Mouse (Mus musculus) midbrain, embryonic 15.5 days (tissue): ENCODE results near the gene Gpank1. TPM values are rescaled to one million over a fixed set of nuclear protein-coding genes. Genes with fewer than 3 reads are reported as not detected.

Source experiments
- ATAC-seq: fragments of 200-750 bp; cut with Nextera tagmentation; replicated peaks from 2 replicates; pipeline ENCODE4 v1.8.0; 2017; ENCODE audit warnings: moderate TSS enrichment
- H3K27ac ChIP-seq: fragments of 300-500 bp; sonication (generic); 2 replicates; pipeline ENCODE4 v1.5.1; 2015; ENCODE audit warnings: mild to moderate bottlenecking, inconsistent platforms
- H3K27me3 ChIP-seq: fragments of 300-500 bp; sonication (generic); replicated peaks from 2 replicates; pipeline ENCODE4 v1.6.1; 2015; ENCODE audit warnings: inconsistent platforms
- H3K36me3 ChIP-seq: fragments of 300-500 bp; sonication (generic); replicated peaks from 2 replicates; pipeline ENCODE4 v1.6.1; 2015; ENCODE audit warnings: inconsistent platforms
- H3K4me1 ChIP-seq: fragments of 300-500 bp; sonication (generic); 2 replicates; pipeline ENCODE4 v1.6.1; 2015; ENCODE audit warnings: inconsistent platforms
- H3K4me2 ChIP-seq: fragments of 300-500 bp; sonication (generic); 2 replicates; pipeline ENCODE4 v1.6.1; 2015; ENCODE audit warnings: inconsistent platforms, mild to moderate bottlenecking, moderate library complexity
- H3K4me3 ChIP-seq: fragments of 300-500 bp; sonication (generic); 2 replicates; pipeline ENCODE4 v1.5.1; 2015; ENCODE audit warnings: mild to moderate bottlenecking, inconsistent platforms
- H3K9ac ChIP-seq: fragments of 300-500 bp; sonication (generic); 2 replicates; pipeline ENCODE4 v1.6.1; 2015; ENCODE audit warnings: mild to moderate bottlenecking, inconsistent platforms
- H3K9me3 ChIP-seq: fragments of 300-500 bp; sonication (generic); 2 replicates; pipeline ENCODE4 v1.6.1; 2016; ENCODE audit warnings: inconsistent platforms
- WGBS: fragments of 180-500 bp; shearing (Covaris S2); methylation state at CpG from one replicate; pipeline ENCODE4 v1.1.7; 2015; ENCODE audit warnings: mixed read lengths; 5-methylcytosine and 5-hydroxymethylcytosine counted together
- polyA plus RNA-seq: library from polyadenylated mRNA; unstranded; fragments of >200 nt; fragmentation: Nextera tagmentation; extraction: Ambion mirVana; gene quantifications from 2 replicates; pipeline ENCODE4 v1.2.1, GENCODE M21; 2015

Gpank1 gene
- polyA plus RNA-seq, 1 experiment from 2014 or later, result 25.9 TPM

DNA sequence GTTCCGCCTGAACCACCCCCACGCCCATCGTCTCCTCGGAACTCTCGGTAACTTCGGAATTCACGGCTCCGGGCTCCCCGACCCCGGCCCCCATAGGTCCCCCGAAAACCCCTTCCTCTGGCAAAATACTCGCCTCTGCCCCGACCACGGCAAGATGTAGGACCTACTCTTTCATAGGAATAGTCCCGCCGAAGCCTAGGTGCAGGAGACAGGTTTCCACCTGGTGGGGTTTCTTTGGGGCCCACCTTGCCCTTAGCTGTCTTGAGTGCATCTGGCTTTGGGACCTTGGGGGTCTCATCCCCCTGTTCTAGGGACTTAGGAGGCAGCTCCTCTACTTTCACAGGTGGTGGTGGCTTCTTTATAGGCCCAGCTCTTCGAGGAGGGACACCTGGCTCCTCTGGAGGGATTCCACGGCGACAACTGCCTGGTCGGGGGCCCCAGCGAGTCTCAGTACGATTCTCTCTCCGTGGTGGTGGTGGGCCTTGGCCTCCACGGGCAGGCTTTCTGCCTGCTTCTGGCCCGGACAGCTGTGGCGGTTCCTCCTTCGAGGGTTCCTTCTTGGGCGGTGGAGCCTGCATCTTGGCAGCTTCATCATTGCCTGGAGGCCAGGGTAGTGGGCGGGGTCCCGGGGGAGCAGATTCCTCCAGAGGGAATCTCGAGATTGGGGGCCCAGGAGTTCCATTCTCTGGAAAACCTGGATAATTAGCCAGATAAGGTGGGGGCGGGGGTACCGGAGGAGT lies 35.4 kb downstream of the Gpank1 start:
- H3K27ac ChIP-seq, result no peak overlapping the region
- peaks cover 6% of the 10 kb centered on the region for H3K4me1 ChIP-seq
- H3K4me3 ChIP-seq, result no peak overlapping the region
- no peak for ATAC-seq
- 93% methylated on average over 33 of the region's 33 CpGs for WGBS
- H3K4me2 ChIP-seq, result no peak overlapping the region
- no peaks in the 10 kb centered on the region for H3K9me3 ChIP-seq
- H3K36me3 ChIP-seq, result peaks cover 98% of the 10 kb centered on the region
- no peak overlapping the region for H3K9ac ChIP-seq
- no peaks in the 10 kb centered on the region for H3K27me3 ChIP-seq

GRCm38 (mm10) chr17:35157254-35157653 lies 36.0 kb downstream of the Gpank1 start:
- H3K36me3 ChIP-seq, result peaks cover 95% of the 10 kb centered on the region

DNA sequence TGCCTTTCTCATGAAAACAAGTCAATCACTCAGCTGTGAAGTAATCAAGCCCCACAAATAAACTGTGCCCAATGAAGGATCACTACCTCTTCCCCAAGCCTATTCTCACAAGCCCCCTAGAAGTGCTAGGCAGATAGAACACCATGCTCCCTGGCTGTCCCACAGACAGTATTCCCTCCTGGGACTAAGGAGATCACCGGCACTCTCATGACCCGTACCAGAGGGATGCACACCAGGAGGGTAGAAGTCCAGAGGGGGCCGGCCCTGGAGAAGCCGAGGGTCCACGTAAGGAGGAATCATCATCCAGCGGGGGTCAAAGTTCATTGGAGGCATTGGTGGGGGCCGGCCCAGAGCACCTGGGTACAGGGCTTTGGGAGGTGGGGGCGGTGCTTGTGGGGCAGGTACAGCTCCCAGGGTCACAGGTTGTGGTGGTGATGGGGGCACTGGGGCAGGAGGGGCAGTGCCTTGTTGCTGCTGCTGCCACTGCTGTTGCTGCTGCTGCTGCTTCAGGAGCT lies 36.5 kb downstream of the Gpank1 start:
- Histone ChIP-seq H3K36me3 (peaks cover 91% of the 10 kb centered on the region), H3K9ac (no peak overlapping the region), H3K4me1 (peaks cover 17% of the 10 kb centered on the region), H3K4me2 (no peak overlapping the region), H3K27ac (no peak overlapping the region), H3K4me3 (no peak overlapping the region), H3K27me3 (no peaks in the 10 kb centered on the region), H3K9me3 (no peaks in the 10 kb centered on the region)
- ATAC-seq, result no peak
- 95% methylated on average over 8 of the region's 8 CpGs for WGBS

More at GRCm38 (mm10) chr17:35157254-35157653, 36.0 kb downstream of the Gpank1 start:
- H3K27me3 ChIP-seq, result no peaks in the 10 kb centered on the region
- H3K27ac ChIP-seq, result no peak overlapping the region
- H3K9me3 ChIP-seq, result no peaks in the 10 kb centered on the region
- H3K9ac ChIP-seq, result no peak overlapping the region
- 94% methylated on average over 8 of the region's 8 CpGs for WGBS
- no peak overlapping the region for H3K4me2 ChIP-seq
- H3K4me3 ChIP-seq, result no peak overlapping the region
- no peak for ATAC-seq
- H3K4me1 ChIP-seq, result peaks cover 12% of the 10 kb centered on the region

DNA sequence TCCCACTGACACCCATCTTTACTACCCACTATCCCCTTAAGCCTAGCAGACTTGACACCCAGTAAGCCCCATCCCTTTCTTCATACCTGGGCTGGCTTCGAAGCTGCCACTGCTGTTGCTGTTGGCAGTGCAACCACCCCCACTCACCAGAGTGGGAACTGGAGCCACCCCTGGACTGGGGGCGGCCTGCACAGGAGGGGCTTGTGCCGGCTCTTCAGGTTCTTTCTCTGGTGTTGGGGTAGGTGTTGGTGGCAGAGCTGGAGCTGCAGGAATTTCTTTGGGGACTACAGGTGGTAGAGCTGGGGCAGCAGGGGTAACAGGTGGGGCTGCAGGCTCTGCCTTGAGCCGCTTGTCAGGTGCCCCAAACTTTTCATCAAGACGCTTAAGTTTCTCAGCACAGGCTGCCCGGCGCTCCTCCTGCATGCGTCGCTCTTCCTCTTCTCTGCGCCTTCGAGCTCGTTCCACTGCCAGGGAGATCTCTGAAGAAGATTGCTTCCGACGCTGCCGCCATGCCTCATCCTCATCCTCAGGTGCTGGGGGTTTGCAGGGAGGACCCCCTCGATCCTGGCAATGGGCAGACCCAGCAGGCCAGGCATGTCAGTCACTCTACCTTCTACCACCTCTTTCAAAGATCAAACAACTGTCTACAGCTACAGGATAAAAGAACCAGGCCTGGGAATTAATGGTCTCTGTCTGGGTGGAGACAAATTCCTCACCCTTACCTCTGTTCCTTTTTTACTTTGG lies 37.8 kb downstream of the Gpank1 start:
- no peak overlapping the region for H3K27ac ChIP-seq
- 96% methylated on average over 16 of the region's 16 CpGs for WGBS
- peaks cover 26% of the 10 kb centered on the region for H3K4me1 ChIP-seq
- H3K4me3 ChIP-seq, result no peak overlapping the region
- no peaks in the 10 kb centered on the region for H3K9me3 ChIP-seq
- H3K27me3 ChIP-seq, result no peaks in the 10 kb centered on the region
- H3K36me3 ChIP-seq, result peaks cover 78% of the 10 kb centered on the region
- no peak for ATAC-seq
- H3K4me2 ChIP-seq, result no peak overlapping the region
- H3K9ac ChIP-seq, result no peak overlapping the region

- H3K4me1 ChIP-seq, result peaks cover 26% of the 10 kb centered on the region
- H3K9ac ChIP-seq, result no peak overlapping the region
- 84% methylated on average over 7 of the region's 7 CpGs for WGBS
- peaks cover 72% of the 10 kb centered on the region for H3K36me3 ChIP-seq
- no peak overlapping the region for H3K27ac ChIP-seq
- no peak overlapping the region for H3K4me3 ChIP-seq
- no peak for ATAC-seq
- no peaks in the 10 kb centered on the region for H3K27me3 ChIP-seq
- no peaks in the 10 kb centered on the region for H3K9me3 ChIP-seq
- no peak overlapping the region for H3K4me2 ChIP-seq
Observed at GRCm38 (mm10) chr17:35159638-35160037, 38.4 kb downstream of the Gpank1 start.

- 86% methylated on average over 11 of the region's 11 CpGs for WGBS
- no peak overlapping the region for H3K27ac ChIP-seq
- H3K4me2 ChIP-seq, result 0 out of 2 replicates have a peak overlapping the region, but pooled peaks have one; percentile 89
- H3K9me3 ChIP-seq, result no peaks in the 10 kb centered on the region
- H3K36me3 ChIP-seq, result peaks cover 54% of the 10 kb centered on the region
- H3K9ac ChIP-seq, result no peak overlapping the region
- H3K27me3 ChIP-seq, result no peaks in the 10 kb centered on the region
- peaks cover 34% of the 10 kb centered on the region for H3K4me1 ChIP-seq
- ATAC-seq, result no peak
- no peak overlapping the region for H3K4me3 ChIP-seq
Observed at GRCm38 (mm10) chr17:35161421-35161820, 40.2 kb downstream of the Gpank1 start.

- 64% methylated on average over 14 of the region's 14 CpGs for WGBS
- H3K36me3 ChIP-seq, result peaks cover 47% of the 10 kb centered on the region
- H3K4me3 ChIP-seq, result peak overlapping the region; percentile 97
Observed at GRCm38 (mm10) chr17:35162121-35162520, 40.9 kb downstream of the Gpank1 start.

GRCm38 (mm10) chr17:35162730-35163129 lies 41.5 kb downstream of the Gpank1 start:
- peak overlapping the region; percentile 100 for H3K9ac ChIP-seq
- peak overlapping the region; percentile 89 for H3K4me2 ChIP-seq
- WGBS, result 36% methylated on average over 12 of the region's 12 CpGs
- H3K4me1 ChIP-seq, result peaks cover 40% of the 10 kb centered on the region
- no peaks in the 10 kb centered on the region for H3K9me3 ChIP-seq
- H3K27me3 ChIP-seq, result no peaks in the 10 kb centered on the region
- no peak for ATAC-seq
- peak overlapping the region; percentile 98; the same call in 1 of the 2 replicates for H3K27ac ChIP-seq
- peak overlapping the region; percentile 97 for H3K4me3 ChIP-seq
- peaks cover 41% of the 10 kb centered on the region for H3K36me3 ChIP-seq

More at GRCm38 (mm10) chr17:35162121-35162520, 40.9 kb downstream of the Gpank1 start:
- H3K27ac ChIP-seq, result no peak overlapping the region
- peaks cover 40% of the 10 kb centered on the region for H3K4me1 ChIP-seq
- ATAC-seq, result no peak
- no peaks in the 10 kb centered on the region for H3K27me3 ChIP-seq
- peak overlapping the region; percentile 89 for H3K4me2 ChIP-seq
- no peaks in the 10 kb centered on the region for H3K9me3 ChIP-seq
- H3K9ac ChIP-seq, result peak overlapping the region; percentile 100; the same call in 1 of the 2 replicates

- Histone ChIP-seq H3K4me1 (peaks cover 40% of the 10 kb centered on the region), H3K9me3 (no peaks in the 10 kb centered on the region), H3K36me3 (peaks cover 33% of the 10 kb centered on the region), H3K27me3 (no peaks in the 10 kb centered on the region), H3K4me2 (peak overlapping the region; percentile 89), H3K9ac (peak overlapping the region; percentile 100), H3K27ac (peak overlapping the region; percentile 98), H3K4me3 (peak overlapping the region; percentile 97)
- no peak for ATAC-seq
- WGBS, result 10% methylated on average over 8 of the region's 8 CpGs
Observed at GRCm38 (mm10) chr17:35163326-35164081, 42.2 kb downstream of the Gpank1 start.

GRCm38 (mm10) chr17:35164218-35164567 lies 42.9 kb downstream of the Gpank1 start:
- WGBS, result 0% methylated on average over 24 of the region's 28 CpGs
- peak overlapping the region; percentile 97 for H3K4me3 ChIP-seq
- no peak for ATAC-seq
- H3K27ac ChIP-seq, result peak overlapping the region; percentile 98
- H3K9me3 ChIP-seq, result no peaks in the 10 kb centered on the region
- H3K27me3 ChIP-seq, result no peaks in the 10 kb centered on the region
- peak overlapping the region; percentile 89 for H3K4me2 ChIP-seq
- H3K9ac ChIP-seq, result peak overlapping the region; percentile 100
- peaks cover 26% of the 10 kb centered on the region for H3K36me3 ChIP-seq
- H3K4me1 ChIP-seq, result peaks cover 40% of the 10 kb centered on the region

- Histone ChIP-seq H3K27ac (peak within 1 kb of the TSS; percentile 98), H3K36me3 (peaks cover 20% of the 10 kb centered on the region), H3K4me3 (peak within 1 kb of the TSS; percentile 97), H3K9ac (peak within 1 kb of the TSS; percentile 100), H3K4me1 (peaks cover 40% of the 10 kb centered on the region), H3K4me2 (peak within 1 kb of the TSS; percentile 89), H3K27me3 (no peaks in the 10 kb centered on the region), H3K9me3 (no peaks in the 10 kb centered on the region)
- under 1% methylated on average over 74 of the region's 89 CpGs for WGBS
- ATAC-seq, result peak; percentile 94
Observed at GRCm38 (mm10) chr17:35164568-35165450, 43.6 kb downstream of the Gpank1 start, which contains the start of gene Prrc2a. Prrc2a (minus strand) TSS chr17:35164897.
